Mouse (Mus musculus): Measurements from ENCODE around the gene Aurkaip1. TPM values are rescaled to one million over a fixed set of nuclear protein-coding genes. Genes with fewer than 3 reads are reported as not detected.
A peak's percentile ranks its signal among the peaks of the same experiment; 100 is the strongest.

Aurkaip1 gene
- total and polyA plus RNA-seq, 3 experiments, result 99.2 to 125 (median 117) TPM

DNA sequence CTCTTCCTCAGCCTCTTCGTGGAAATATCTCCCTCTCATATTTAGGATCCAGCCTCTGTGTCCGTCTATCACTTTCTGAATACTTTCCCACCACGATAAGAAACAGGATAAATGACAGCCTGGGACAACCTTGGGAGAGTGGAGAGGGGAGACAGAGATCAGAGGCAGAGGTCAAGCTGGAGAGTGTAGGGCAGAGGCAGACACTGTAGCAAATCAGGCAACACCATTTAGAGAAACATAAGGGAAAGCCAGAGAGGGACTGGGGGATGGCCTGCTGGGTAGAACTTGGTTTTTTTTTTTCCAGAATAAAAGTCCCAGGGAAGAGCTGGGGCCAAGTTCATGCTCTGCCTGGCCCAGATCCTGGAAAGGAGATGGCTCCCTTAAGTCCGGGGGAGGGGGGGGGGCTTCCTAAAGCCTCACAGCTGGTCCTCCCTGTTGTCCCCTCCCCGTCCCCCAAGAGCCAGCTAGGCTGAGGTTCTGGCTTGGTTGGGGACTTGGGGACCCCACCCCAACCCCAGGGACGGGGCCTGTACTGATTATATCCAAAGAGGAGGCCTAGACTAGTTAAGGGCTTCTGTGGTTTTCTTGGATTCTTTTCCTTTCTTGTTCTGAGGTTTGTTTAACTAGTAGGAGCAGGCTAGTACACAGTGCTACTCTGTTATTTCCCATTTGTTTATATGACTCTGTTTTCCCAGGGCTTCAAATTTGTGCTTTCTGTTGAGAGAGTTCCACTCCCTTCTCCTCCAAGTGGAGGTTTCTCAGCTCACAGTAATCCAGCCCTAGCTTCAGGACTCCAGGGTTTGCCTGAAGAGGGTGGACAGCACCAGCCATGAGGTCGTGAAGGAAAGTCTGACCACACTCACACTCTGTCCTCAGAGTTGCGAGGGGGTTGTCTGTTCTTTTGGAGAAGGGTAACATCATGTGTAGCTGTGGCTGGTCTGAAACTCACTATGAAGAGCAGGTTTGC, 7.4 kb downstream of the Aurkaip1 start:
- H3K9ac ChIP-seq (ENCODE audit: low read depth, low read length), result peak overlapping the region; percentile 34; the same call in 1 of the 2 replicates
- no peaks in the 10 kb centered on the region for H3K27me3 ChIP-seq (ENCODE audit: control insufficient read depth, insufficient read depth, low read length)
- H3K79me2 ChIP-seq (replicated peaks; ENCODE audit: control insufficient read depth, insufficient read depth, low read length), result no peaks in the 10 kb centered on the region
- TF ChIP-seq EP300 (IDR thresholded peaks at IDR 0.05; ENCODE audit: insufficient read depth, low read depth, low read length) (peak; percentile 54; the same call in 1 of the 2 replicates), POLR2A (IDR thresholded peaks at IDR 0.05; ENCODE audit: insufficient read depth, low read depth, low read length) (0 out of 2 replicates have a peak, but pooled peaks have one; percentile 10), CTCF (IDR thresholded peaks at IDR 0.05) (no peak)
- DNase-seq, result peak; percentile 65 to 70
- peaks cover 23% of the 10 kb centered on the region for H3K4me1 ChIP-seq (ENCODE audit: control insufficient read depth, insufficient read depth, low read length)
- 33% methylated on average over 8 of the region's 8 CpGs for WGBS
- H3K36me3 ChIP-seq (ENCODE audit: control insufficient read depth, insufficient read depth, low read length), result peaks cover 2% of the 10 kb centered on the region; the same call in 1 of the 2 replicates
- H3K27ac ChIP-seq, result peak overlapping the region; percentile 84
- intact Hi-C loops (cut with DNase I), result no loop called here
- H3K4me3 ChIP-seq, result no peak overlapping the region

GRCm38 (mm10) chr4:155839483-155839910, 8.4 kb downstream of the Aurkaip1 start, which contains the start of gene Mxra8:
Gene Mxra8, plus strand, starts transcription at chr4:155839680.
- peak within 1 kb of the TSS; percentile 80 for H3K9ac ChIP-seq (ENCODE audit: low read depth, low read length)
- peak within 1 kb of the TSS; percentile 53 for H3K4me3 ChIP-seq
- 27% methylated on average over 16 of the region's 16 CpGs for WGBS
- peak; percentile 53; the same call in 1 of the 2 replicates for TF ChIP-seq EP300 (IDR thresholded peaks at IDR 0.05; ENCODE audit: insufficient read depth, low read depth, low read length)
- TF ChIP-seq POLR2A (IDR thresholded peaks at IDR 0.05; ENCODE audit: insufficient read depth, low read depth, low read length), result peak; percentile 80
- TF ChIP-seq CTCF (IDR thresholded peaks at IDR 0.05), result no peak
- peaks cover 19% of the 10 kb centered on the region for H3K4me1 ChIP-seq (ENCODE audit: control insufficient read depth, insufficient read depth, low read length)
- H3K36me3 ChIP-seq (ENCODE audit: control insufficient read depth, insufficient read depth, low read length), result no peaks in the 10 kb centered on the region
- no peaks in the 10 kb centered on the region for H3K27me3 ChIP-seq (ENCODE audit: control insufficient read depth, insufficient read depth, low read length)
- peak within 1 kb of the TSS; percentile 84 for H3K27ac ChIP-seq
- intact Hi-C loops (cut with DNase I), result no loop called here
- H3K79me2 ChIP-seq (replicated peaks; ENCODE audit: control insufficient read depth, insufficient read depth, low read length), result no peaks in the 10 kb centered on the region
- peak; percentile 87 to 92 for DNase-seq

- Histone ChIP-seq H3K27me3 (ENCODE audit: control insufficient read depth, insufficient read depth, low read length) (no peaks in the 10 kb centered on the region), H3K4me1 (ENCODE audit: control insufficient read depth, insufficient read depth, low read length) (peaks cover 19% of the 10 kb centered on the region), H3K9ac (ENCODE audit: low read depth, low read length) (peak overlapping the region; percentile 80), H3K36me3 (ENCODE audit: control insufficient read depth, insufficient read depth, low read length) (no peaks in the 10 kb centered on the region), H3K79me2 (replicated peaks; ENCODE audit: control insufficient read depth, insufficient read depth, low read length) (no peaks in the 10 kb centered on the region), H3K27ac (peak overlapping the region; percentile 79), H3K4me3 (peak overlapping the region; percentile 53)
- TF ChIP-seq CTCF (IDR thresholded peaks at IDR 0.05), result no peak
- no peak for TF ChIP-seq EP300 (IDR thresholded peaks at IDR 0.05; ENCODE audit: insufficient read depth, low read depth, low read length)
- no peak for TF ChIP-seq POLR2A (IDR thresholded peaks at IDR 0.05; ENCODE audit: insufficient read depth, low read depth, low read length)
- intact Hi-C loops (cut with DNase I), result no loop called here
- WGBS, result 12% methylated on average over 8 of the region's 8 CpGs
- DNase-seq, result peak in 1 of 2 experiments; percentile 19
These were observed 9.3 kb downstream of the Aurkaip1 start for GRCm38 (mm10) chr4:155840076-155841002.

DNA sequence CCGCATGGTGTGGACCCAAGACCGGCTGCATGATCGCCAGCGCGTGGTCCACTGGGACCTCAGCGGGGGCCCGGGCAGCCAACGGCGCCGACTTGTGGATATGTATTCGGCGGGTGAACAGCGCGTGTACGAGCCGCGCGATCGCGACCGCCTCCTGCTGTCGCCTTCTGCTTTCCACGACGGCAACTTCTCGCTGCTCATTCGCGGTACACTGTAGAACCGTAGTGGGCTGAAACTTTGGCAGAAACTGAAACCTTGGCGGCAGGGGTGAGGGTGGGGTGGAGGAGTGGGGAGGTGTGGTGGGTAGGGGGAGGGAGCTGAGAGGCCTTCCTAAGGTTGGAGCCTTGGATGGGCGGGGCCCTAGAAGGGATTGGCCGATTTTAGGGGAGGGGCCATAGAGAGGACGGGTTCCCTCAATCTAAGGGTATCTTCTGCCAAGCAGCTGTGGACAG, 10.0 kb downstream of the Aurkaip1 start:
- WGBS, result under 1% methylated on average over 32 of the region's 32 CpGs
- peak overlapping the region; percentile 53 for H3K4me3 ChIP-seq
- peaks cover 19% of the 10 kb centered on the region for H3K4me1 ChIP-seq (ENCODE audit: control insufficient read depth, insufficient read depth, low read length)
- peak overlapping the region; percentile 80 for H3K9ac ChIP-seq (ENCODE audit: low read depth, low read length)
- H3K36me3 ChIP-seq (ENCODE audit: control insufficient read depth, insufficient read depth, low read length), result no peaks in the 10 kb centered on the region
- intact Hi-C loops (cut with DNase I), result no loop called here
- TF ChIP-seq CTCF (IDR thresholded peaks at IDR 0.05) (peak; percentile 61), EP300 (IDR thresholded peaks at IDR 0.05; ENCODE audit: insufficient read depth, low read depth, low read length) (no peak), POLR2A (IDR thresholded peaks at IDR 0.05; ENCODE audit: insufficient read depth, low read depth, low read length) (peak; percentile 36; the same call in 1 of the 2 replicates)
- H3K27me3 ChIP-seq (ENCODE audit: control insufficient read depth, insufficient read depth, low read length), result no peaks in the 10 kb centered on the region
- no peaks in the 10 kb centered on the region for H3K79me2 ChIP-seq (replicated peaks; ENCODE audit: control insufficient read depth, insufficient read depth, low read length)
- peak overlapping the region; percentile 79 for H3K27ac ChIP-seq
- peak; percentile 74 to 76 for DNase-seq

- Histone ChIP-seq H3K79me2 (replicated peaks; ENCODE audit: control insufficient read depth, insufficient read depth, low read length) (no peaks in the 10 kb centered on the region), H3K27ac (no peak overlapping the region), H3K4me1 (ENCODE audit: control insufficient read depth, insufficient read depth, low read length) (peaks cover 23% of the 10 kb centered on the region), H3K4me3 (no peak overlapping the region), H3K27me3 (ENCODE audit: control insufficient read depth, insufficient read depth, low read length) (no peaks in the 10 kb centered on the region), H3K36me3 (ENCODE audit: control insufficient read depth, insufficient read depth, low read length) (no peaks in the 10 kb centered on the region), H3K9ac (ENCODE audit: low read depth, low read length) (no peak overlapping the region)
- TF ChIP-seq EP300 (IDR thresholded peaks at IDR 0.05; ENCODE audit: insufficient read depth, low read depth, low read length), result no peak
- no peak for TF ChIP-seq POLR2A (IDR thresholded peaks at IDR 0.05; ENCODE audit: insufficient read depth, low read depth, low read length)
- no peak for TF ChIP-seq CTCF (IDR thresholded peaks at IDR 0.05)
- intact Hi-C loops (cut with DNase I), result no loop called here
- WGBS, result 65% methylated on average over 38 of the region's 38 CpGs
- peak; percentile 19 to 27 for DNase-seq
These were observed 10.7 kb downstream of the Aurkaip1 start for GRCm38 (mm10) chr4:155841651-155842270.
